In the genomic region with DNA sequence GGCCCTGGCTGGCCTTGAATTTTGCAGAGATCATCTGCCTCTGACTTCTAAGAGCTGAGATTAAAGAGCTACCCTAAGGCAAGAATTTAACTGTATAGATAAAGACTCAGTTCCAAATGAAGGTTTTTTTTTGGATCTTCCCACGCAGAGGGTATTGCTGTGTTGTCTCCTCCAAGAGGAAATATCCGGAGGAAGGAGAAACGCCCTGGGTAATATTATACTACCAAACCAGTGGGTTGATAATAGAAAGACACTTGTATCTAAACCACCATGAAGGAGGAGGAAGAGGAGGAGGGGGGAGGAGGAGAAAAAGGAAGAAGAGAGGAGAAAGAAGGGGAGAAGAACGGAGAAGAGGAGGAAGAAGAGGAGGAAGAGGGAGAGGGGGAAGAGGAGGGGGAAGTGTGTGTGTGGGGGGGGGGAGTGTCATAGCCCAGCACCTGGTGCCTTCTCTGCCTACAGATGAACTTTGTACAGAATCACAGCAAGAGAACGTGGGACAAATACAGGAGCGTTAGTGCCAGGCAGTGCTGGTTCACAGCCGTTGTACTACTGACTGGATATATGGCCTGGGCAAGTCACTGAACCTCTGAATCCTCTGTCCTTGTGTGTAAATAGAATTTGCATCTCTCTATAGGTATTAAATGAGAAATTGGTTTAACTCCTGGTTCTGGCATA, we compare ENCODE assay signal across 21 mouse cellular contexts. TPM values are rescaled to one million over a fixed set of nuclear protein-coding genes. Genes with fewer than 3 reads are reported as not detected.
DNase-seq lines count a peak whose midpoint lies in the region; ATAC-seq lines count a peak whose summit lies in the region.
"Had no signal": no experiment of that assay in that cellular context is flagged by ENCODE, and none has a peak within 500 bp of the region (broad histone marks: within the 10 kb centered on the region; RNA-seq: fewer than 3 reads in every experiment).

No protein-coding gene starts in this region.

- no peak overlapping the region for H3K9ac ChIP-seq in heart, embryonic 15.5 days
- no peak overlapping the region for H3K9ac ChIP-seq in midbrain, embryonic 11.5 days (ENCODE audit: low read length)
- H3K9ac ChIP-seq in midbrain, embryonic 15.5 days: no peak overlapping the region
- peak overlapping the region; percentile 93 for H3K9ac ChIP-seq in liver, embryonic 13.5 days
- H3K9ac ChIP-seq in stomach, embryonic 16.5 days (ENCODE audit: low read length): no peak overlapping the region
- H3K9ac ChIP-seq: embryonic facial prominence, embryonic 12.5 days; forebrain, embryonic 12.5 days; neural tube, embryonic 12.5 days had no signal

- no peak for DNase-seq in heart, adult 8-10 months (ENCODE audit: low spot score)
- peak; percentile 85 for DNase-seq in midbrain, embryonic 11.5 days (ENCODE audit: low spot score, missing footprints)
- no peak for DNase-seq in liver, embryonic 13.5 days
- DNase-seq in thymus, postnatal 4 days: no peak
- no peak for DNase-seq in left cerebral cortex, postnatal 36 days (ENCODE audit: low spot score in 2 of 2)
- DNase-seq: cerebellum, adult 11-12 months; kidney, postnatal 10 days; lung, postnatal 14 days; midbrain, embryonic 14.5 days; right cerebral cortex, adult 18-20 months; thymus, adult 18-20 months had no signal

- no peaks in the 10 kb centered on the region for H3K36me3 ChIP-seq in heart, embryonic 15.5 days
- no peaks in the 10 kb centered on the region for H3K36me3 ChIP-seq in midbrain, embryonic 11.5 days (ENCODE audit: control insufficient read depth, insufficient read depth, low read length)
- no peaks in the 10 kb centered on the region for H3K36me3 ChIP-seq in midbrain, embryonic 15.5 days (replicated peaks)
- peaks cover 17% of the 10 kb centered on the region for H3K36me3 ChIP-seq in liver, embryonic 13.5 days
- H3K36me3 ChIP-seq in stomach, embryonic 16.5 days (ENCODE audit: control insufficient read depth, insufficient read depth, low read length): no peaks in the 10 kb centered on the region
- H3K36me3 ChIP-seq: embryonic facial prominence, embryonic 12.5 days; forebrain, embryonic 12.5 days; neural tube, embryonic 12.5 days had no signal

- no peaks in the 10 kb centered on the region for H3K9me3 ChIP-seq in heart, embryonic 15.5 days (replicated peaks)
- H3K9me3 ChIP-seq in midbrain, embryonic 11.5 days (ENCODE audit: control insufficient read depth, low read length): no peaks in the 10 kb centered on the region
- no peaks in the 10 kb centered on the region for H3K9me3 ChIP-seq in midbrain, embryonic 15.5 days
- H3K9me3 ChIP-seq in liver, embryonic 13.5 days (replicated peaks): no peaks in the 10 kb centered on the region
- no peaks in the 10 kb centered on the region for H3K9me3 ChIP-seq in stomach, embryonic 16.5 days (replicated peaks; ENCODE audit: control insufficient read depth, low read length)
- H3K9me3 ChIP-seq: embryonic facial prominence, embryonic 12.5 days; forebrain, embryonic 12.5 days; neural tube, embryonic 12.5 days had no signal

- H3K27me3 ChIP-seq in heart, embryonic 15.5 days: peaks cover 69% of the 10 kb centered on the region
- H3K27me3 ChIP-seq in midbrain, embryonic 11.5 days (ENCODE audit: control insufficient read depth, insufficient read depth, low read length): peaks cover 73% of the 10 kb centered on the region
- peaks cover 87% of the 10 kb centered on the region for H3K27me3 ChIP-seq in midbrain, embryonic 15.5 days (replicated peaks)
- peaks cover 11% of the 10 kb centered on the region for H3K27me3 ChIP-seq in liver, embryonic 13.5 days
- peaks cover 20% of the 10 kb centered on the region; the same call in 1 of the 2 replicates for H3K27me3 ChIP-seq in stomach, embryonic 16.5 days (ENCODE audit: control insufficient read depth, insufficient read depth, low read length)

- peaks cover 23% of the 10 kb centered on the region for H3K4me1 ChIP-seq in heart, embryonic 15.5 days (replicated peaks)
- H3K4me1 ChIP-seq in midbrain, embryonic 11.5 days (ENCODE audit: control insufficient read depth, insufficient read depth, low read length): peaks cover 15% of the 10 kb centered on the region
- H3K4me1 ChIP-seq in midbrain, embryonic 15.5 days: peaks cover 23% of the 10 kb centered on the region
- H3K4me1 ChIP-seq in liver, embryonic 13.5 days (replicated peaks): peaks cover 68% of the 10 kb centered on the region
- peaks cover 17% of the 10 kb centered on the region; the same call in 1 of the 2 replicates for H3K4me1 ChIP-seq in stomach, embryonic 16.5 days (ENCODE audit: control insufficient read depth, insufficient read depth, low read length)

- ATAC-seq in heart, embryonic 15.5 days (replicated peaks; ENCODE audit: insufficient number of reproducible peaks, insufficient read depth, low FRiP score, low read depth): no peak
- ATAC-seq in midbrain, embryonic 11.5 days (ENCODE audit: low FRiP score): no peak
- no peak for ATAC-seq in midbrain, embryonic 15.5 days (replicated peaks)
- no peak for ATAC-seq in liver, embryonic 13.5 days (ENCODE audit: low read depth)
- ATAC-seq in stomach, embryonic 16.5 days (ENCODE audit: insufficient read depth, low FRiP score): no peak

- intact Hi-C loops in left cerebral cortex, postnatal 36 days (cut with DNase I): no loop called here

- H3K4me2 ChIP-seq in heart, embryonic 15.5 days: peak overlapping the region; percentile 81; the same call in 1 of the 2 replicates
- no peak overlapping the region for H3K4me2 ChIP-seq in midbrain, embryonic 11.5 days
- H3K4me2 ChIP-seq in midbrain, embryonic 15.5 days: no peak overlapping the region
- peak overlapping the region; percentile 90 for H3K4me2 ChIP-seq in liver, embryonic 13.5 days
- H3K4me2 ChIP-seq in stomach, embryonic 16.5 days (ENCODE audit: low read depth, low read length): 0 out of 2 replicates have a peak overlapping the region, but pooled peaks have one; percentile 89

- no peak overlapping the region for H3K4me3 ChIP-seq in heart, embryonic 15.5 days
- no peak overlapping the region for H3K4me3 ChIP-seq in midbrain, embryonic 11.5 days (ENCODE audit: low read depth, low read length)
- no peak overlapping the region for H3K4me3 ChIP-seq in midbrain, embryonic 15.5 days
- peak overlapping the region; percentile 80 for H3K4me3 ChIP-seq in liver, embryonic 13.5 days (replicated peaks)
- no peak overlapping the region for H3K4me3 ChIP-seq in stomach, embryonic 16.5 days (replicated peaks; ENCODE audit: low read length)

- WGBS in heart, embryonic 15.5 days: 66% methylated on average over 7 of the region's 7 CpGs
- 66% methylated on average over 7 of the region's 7 CpGs for WGBS in midbrain, embryonic 11.5 days
- WGBS in midbrain, embryonic 15.5 days: 64% methylated on average over 7 of the region's 7 CpGs
- 47% methylated on average over 7 of the region's 7 CpGs for WGBS in liver, embryonic 13.5 days (ENCODE audit: insufficient replicate concordance)
- WGBS in stomach, embryonic 16.5 days: 74% methylated on average over 7 of the region's 7 CpGs

- H3K27ac ChIP-seq in heart, embryonic 15.5 days: peak overlapping the region; percentile 93; the same call in 1 of the 2 replicates
- no peak overlapping the region for H3K27ac ChIP-seq in midbrain, embryonic 11.5 days (ENCODE audit: low read depth, low read length)
- H3K27ac ChIP-seq in midbrain, embryonic 15.5 days: no peak overlapping the region
- H3K27ac ChIP-seq in liver, embryonic 13.5 days: peak overlapping the region; percentile 95
- H3K27ac ChIP-seq in stomach, embryonic 16.5 days (ENCODE audit: low read length): peak overlapping the region; percentile 97
- H3K27ac ChIP-seq: embryonic facial prominence, embryonic 12.5 days; forebrain, embryonic 12.5 days; neural tube, embryonic 12.5 days had no signal

RNA-seq across cellular contexts. Expression of gene Mt1, which starts 1.0 kb away (rescaled TPM):
- 432 and 538 TPM in 2 replicates for polyA plus RNA-seq in heart, embryonic 15.5 days (2015; fragmentation: Nextera tagmentation; extraction: Ambion mirVana)
- 100 to 1,000 TPM; 196 to 496 (median 239) TPM for total RNA-seq in heart, adult 8-10 months (2022)
- 87.0 and 94.1 TPM in 2 replicates for polyA plus RNA-seq in midbrain, embryonic 11.5 days (2014; fragmentation: Nextera tagmentation; extraction: Ambion mirVana)
- 61.7 and 74.3 TPM in 2 replicates for polyA plus RNA-seq in midbrain, embryonic 15.5 days (2015; fragmentation: Nextera tagmentation; extraction: Ambion mirVana)
- polyA plus RNA-seq in liver, embryonic 13.5 days (2015; fragmentation: Nextera tagmentation; extraction: Ambion mirVana): 3,562 and 4,215 TPM in 2 replicates
- 1,904 and 1,931 TPM in 2 replicates for polyA plus RNA-seq in stomach, embryonic 16.5 days (2015; fragmentation: Nextera tagmentation; extraction: Ambion mirVana)
- total RNA-seq in left cerebral cortex, postnatal 36 days (2021): 100 to 1,000 TPM; 556 to 573 TPM

RNA-seq across cellular contexts. Expression of gene Mt2, which starts 5.4 kb away (rescaled TPM):
- 47.8 and 51.2 TPM in 2 replicates for polyA plus RNA-seq in heart, embryonic 15.5 days (2015; fragmentation: Nextera tagmentation; extraction: Ambion mirVana)
- total RNA-seq in heart, adult 8-10 months (2022): 100 to 1,000 TPM in 1 of 4 experiments, 10 to 100 TPM in 3; 34.4 to 168 (median 56.0) TPM
- 22.9 and 29.8 TPM in 2 replicates for polyA plus RNA-seq in midbrain, embryonic 11.5 days (2014; fragmentation: Nextera tagmentation; extraction: Ambion mirVana)
- polyA plus RNA-seq in midbrain, embryonic 15.5 days (2015; fragmentation: Nextera tagmentation; extraction: Ambion mirVana): 13.9 and 16.5 TPM in 2 replicates
- polyA plus RNA-seq in liver, embryonic 13.5 days (2015; fragmentation: Nextera tagmentation; extraction: Ambion mirVana): 1,104 and 1,162 TPM in 2 replicates
- 524 and 598 TPM in 2 replicates for polyA plus RNA-seq in stomach, embryonic 16.5 days (2015; fragmentation: Nextera tagmentation; extraction: Ambion mirVana)
- 100 to 1,000 TPM; 463 to 490 TPM for total RNA-seq in left cerebral cortex, postnatal 36 days (2021)

RNA-seq across cellular contexts. Expression of gene Mt3, which starts 25.4 kb away (rescaled TPM):
- 56.5 and 69.8 TPM in 2 replicates for polyA plus RNA-seq in heart, embryonic 15.5 days (2015; fragmentation: Nextera tagmentation; extraction: Ambion mirVana)
- total RNA-seq in heart, adult 8-10 months (2022): 1 to 10 TPM; 2.3 to 5.4 (median 4.3) TPM
- 8.5 and 12.0 TPM in 2 replicates for polyA plus RNA-seq in midbrain, embryonic 11.5 days (2014; fragmentation: Nextera tagmentation; extraction: Ambion mirVana)
- 158 and 189 TPM in 2 replicates for polyA plus RNA-seq in midbrain, embryonic 15.5 days (2015; fragmentation: Nextera tagmentation; extraction: Ambion mirVana)
- polyA plus RNA-seq in liver, embryonic 13.5 days (2015; fragmentation: Nextera tagmentation; extraction: Ambion mirVana): 0.45 and 0.47 TPM in 2 replicates
- 3.7 and 3.8 TPM in 2 replicates for polyA plus RNA-seq in stomach, embryonic 16.5 days (2015; fragmentation: Nextera tagmentation; extraction: Ambion mirVana)
- total RNA-seq in left cerebral cortex, postnatal 36 days (2021): 100 to 1,000 TPM; 854 to 931 TPM
- polyA plus RNA-seq: spleen, adult 2 months had no signal

RNA-seq across cellular contexts. Expression of gene Nup93, which starts 36.5 kb away (rescaled TPM):
- polyA plus RNA-seq in heart, embryonic 15.5 days (2015; fragmentation: Nextera tagmentation; extraction: Ambion mirVana): 51.6 and 60.7 TPM in 2 replicates
- 10 to 100 TPM; 12.4 to 17.9 (median 15.4) TPM for total RNA-seq in heart, adult 8-10 months (2022)
- 118 and 121 TPM in 2 replicates for polyA plus RNA-seq in midbrain, embryonic 11.5 days (2014; fragmentation: Nextera tagmentation; extraction: Ambion mirVana)
- polyA plus RNA-seq in midbrain, embryonic 15.5 days (2015; fragmentation: Nextera tagmentation; extraction: Ambion mirVana): 61.1 and 63.4 TPM in 2 replicates
- polyA plus RNA-seq in liver, embryonic 13.5 days (2015; fragmentation: Nextera tagmentation; extraction: Ambion mirVana): 58.7 and 65.6 TPM in 2 replicates
- polyA plus RNA-seq in stomach, embryonic 16.5 days (2015; fragmentation: Nextera tagmentation; extraction: Ambion mirVana): 64.9 and 68.5 TPM in 2 replicates
- total RNA-seq in left cerebral cortex, postnatal 36 days (2021): 10 to 100 TPM; 37.2 to 64.5 TPM

RNA-seq across cellular contexts. Expression of gene Mt4, which starts 40.9 kb away (rescaled TPM):
- not detected in 2 replicates for polyA plus RNA-seq in heart, embryonic 15.5 days (2015; fragmentation: Nextera tagmentation; extraction: Ambion mirVana)
- total RNA-seq in heart, adult 8-10 months (2022): not detected
- polyA plus RNA-seq in midbrain, embryonic 11.5 days (2014; fragmentation: Nextera tagmentation; extraction: Ambion mirVana): not detected in 2 replicates
- polyA plus RNA-seq in midbrain, embryonic 15.5 days (2015; fragmentation: Nextera tagmentation; extraction: Ambion mirVana): not detected in 2 replicates
- 0.78 and 0.98 TPM in 2 replicates for polyA plus RNA-seq in liver, embryonic 13.5 days (2015; fragmentation: Nextera tagmentation; extraction: Ambion mirVana)
- polyA plus RNA-seq in stomach, embryonic 16.5 days (2015; fragmentation: Nextera tagmentation; extraction: Ambion mirVana): 0.70 and 1.6 TPM in 2 replicates
- not detected for total RNA-seq in left cerebral cortex, postnatal 36 days (2021)
- total RNA-seq: layer of hippocampus, postnatal 25 days had no signal
- polyA plus RNA-seq: embryonic facial prominence, embryonic 12.5 days; forebrain, embryonic 12.5 days; heart, embryonic 14.5 days; limb, embryonic 11.5 days; midbrain, embryonic 14.5 days; neural tube, embryonic 12.5 days; spleen, adult 2 months had no signal

Comparison
In these comparisons a context has a peak if more than half of its experiments do, and no peak if none do; other contexts are left out.
1. H3K27ac ChIP-seq: peak in heart, embryonic 15.5 days (single experiment), liver, embryonic 13.5 days (single experiment) and stomach, embryonic 16.5 days (single experiment); none in midbrain, embryonic 11.5 days (single experiment) and midbrain, embryonic 15.5 days (single experiment).
2. H3K4me2 ChIP-seq: peak in heart, embryonic 15.5 days (single experiment), liver, embryonic 13.5 days (single experiment) and stomach, embryonic 16.5 days (single experiment); none in midbrain, embryonic 11.5 days (single experiment) and midbrain, embryonic 15.5 days (single experiment).
3. RNA of gene Mt2, which starts 5.4 kb away (polyA plus RNA-seq): 1,104 to 1,162 TPM in liver, embryonic 13.5 days and 524 to 598 TPM in stomach, embryonic 16.5 days; 47.8 to 51.2 TPM in heart, embryonic 15.5 days, 22.9 to 29.8 TPM in midbrain, embryonic 11.5 days and 13.9 to 16.5 TPM in midbrain, embryonic 15.5 days; every median in the first group is over 10 times any median in the second.